Mouse (Mus musculus): Measurements from ENCODE around the gene Fndc8. TPM values are rescaled to one million over a fixed set of nuclear protein-coding genes. Genes with fewer than 3 reads are reported as not detected.

Fndc8 gene
- total and polyA plus RNA-seq, 3 experiments: 0.06 TPM; not detected in 2

- no peaks in the 10 kb centered on the region for H3K79me2 ChIP-seq (replicated peaks; ENCODE audit: control insufficient read depth, insufficient read depth, low read length)
- no peaks in the 10 kb centered on the region for H3K4me1 ChIP-seq (ENCODE audit: control insufficient read depth, insufficient read depth, low read length)
- WGBS: 2% methylated on average over 35 of the region's 36 CpGs
- H3K4me3 ChIP-seq: peak overlapping the region; percentile 89
- TF ChIP-seq CTCF (IDR thresholded peaks at IDR 0.05): no peak
- no peak for TF ChIP-seq POLR2A (IDR thresholded peaks at IDR 0.05; ENCODE audit: insufficient read depth, low read depth, low read length)
- TF ChIP-seq EP300 (IDR thresholded peaks at IDR 0.05; ENCODE audit: insufficient read depth, low read depth, low read length): no peak
- no peaks in the 10 kb centered on the region for H3K27me3 ChIP-seq (ENCODE audit: control insufficient read depth, insufficient read depth, low read length)
- H3K9ac ChIP-seq (ENCODE audit: low read depth, low read length): peak overlapping the region; percentile 93
- DNase-seq: peak; percentile 73 to 76
- H3K36me3 ChIP-seq (ENCODE audit: control insufficient read depth, insufficient read depth, low read length): no peaks in the 10 kb centered on the region; the same call in 1 of the 2 replicates
- intact Hi-C loops (cut with DNase I): loop anchor here (1.0 to 5.0 kb wide), 7 partner anchors 20 to 123 kb away; partner anchors contain the start of genes Cct6b, Lig3, Nle1 and Rad51d
- peak overlapping the region; percentile 87 for H3K27ac ChIP-seq
Observed at GRCm38 (mm10) chr11:82870173-82871030, 21.5 kb upstream of the Fndc8 start.

GRCm38 (mm10) chr11:82871031-82871446, 20.9 kb upstream of the Fndc8 start, which contains the start of gene Rffl:
Rffl (minus strand) TSS chr11:82871210.
- intact Hi-C loops (cut with DNase I): loop anchor here (1.0 to 5.0 kb wide), 7 partner anchors 19 to 124 kb away; partner anchors contain the start of genes Cct6b, Lig3, Nle1 and Rad51d
- Histone ChIP-seq H3K9ac (ENCODE audit: low read depth, low read length) (peak within 1 kb of the TSS; percentile 93), H3K79me2 (replicated peaks; ENCODE audit: control insufficient read depth, insufficient read depth, low read length) (no peaks in the 10 kb centered on the region), H3K36me3 (ENCODE audit: control insufficient read depth, insufficient read depth, low read length) (no peaks in the 10 kb centered on the region; the same call in 1 of the 2 replicates), H3K4me3 (peak within 1 kb of the TSS; percentile 89), H3K27ac (peak within 1 kb of the TSS; percentile 87), H3K27me3 (ENCODE audit: control insufficient read depth, insufficient read depth, low read length) (no peaks in the 10 kb centered on the region), H3K4me1 (ENCODE audit: control insufficient read depth, insufficient read depth, low read length) (no peaks in the 10 kb centered on the region)
- peak; percentile 93 to 96 for DNase-seq
- WGBS: under 1% methylated on average over 43 of the region's 43 CpGs
- TF ChIP-seq EP300 (IDR thresholded peaks at IDR 0.05; ENCODE audit: insufficient read depth, low read depth, low read length) (0 out of 2 replicates have a peak, but pooled peaks have one; percentile 40), POLR2A (IDR thresholded peaks at IDR 0.05; ENCODE audit: insufficient read depth, low read depth, low read length) (no peak), CTCF (IDR thresholded peaks at IDR 0.05) (peak; percentile 75)

GRCm38 (mm10) chr11:82874924-82875323, 17.0 kb upstream of the Fndc8 start:
- intact Hi-C loops (cut with DNase I): loop anchor here (5.0 kb wide), 2 partner anchors 38 to 128 kb away; no protein-coding TSS in a partner anchor

GRCm38 (mm10) chr11:82875631-82876030, 16.3 kb upstream of the Fndc8 start:
- Histone ChIP-seq H3K36me3 (ENCODE audit: control insufficient read depth, insufficient read depth, low read length) (no peaks in the 10 kb centered on the region), H3K4me3 (no peak overlapping the region), H3K4me1 (ENCODE audit: control insufficient read depth, insufficient read depth, low read length) (no peaks in the 10 kb centered on the region), H3K27ac (no peak overlapping the region), H3K79me2 (replicated peaks; ENCODE audit: control insufficient read depth, insufficient read depth, low read length) (no peaks in the 10 kb centered on the region), H3K27me3 (ENCODE audit: control insufficient read depth, insufficient read depth, low read length) (no peaks in the 10 kb centered on the region), H3K9ac (ENCODE audit: low read depth, low read length) (no peak overlapping the region)
- 90% methylated on average over 5 of the region's 5 CpGs for WGBS
- intact Hi-C loops (cut with DNase I): no loop called here
- DNase-seq: no peak
- TF ChIP-seq CTCF (IDR thresholded peaks at IDR 0.05) (no peak), EP300 (IDR thresholded peaks at IDR 0.05; ENCODE audit: insufficient read depth, low read depth, low read length) (no peak), POLR2A (IDR thresholded peaks at IDR 0.05; ENCODE audit: insufficient read depth, low read depth, low read length) (no peak)

More at GRCm38 (mm10) chr11:82874924-82875323, 17.0 kb upstream of the Fndc8 start:
- H3K27me3 ChIP-seq (ENCODE audit: control insufficient read depth, insufficient read depth, low read length): no peaks in the 10 kb centered on the region
- H3K79me2 ChIP-seq (replicated peaks; ENCODE audit: control insufficient read depth, insufficient read depth, low read length): no peaks in the 10 kb centered on the region
- H3K4me1 ChIP-seq (ENCODE audit: control insufficient read depth, insufficient read depth, low read length): no peaks in the 10 kb centered on the region
- TF ChIP-seq CTCF (IDR thresholded peaks at IDR 0.05) (no peak), EP300 (IDR thresholded peaks at IDR 0.05; ENCODE audit: insufficient read depth, low read depth, low read length) (no peak), POLR2A (IDR thresholded peaks at IDR 0.05; ENCODE audit: insufficient read depth, low read depth, low read length) (no peak)
- no peaks in the 10 kb centered on the region for H3K36me3 ChIP-seq (ENCODE audit: control insufficient read depth, insufficient read depth, low read length)
- 23% methylated on average over 5 of the region's 5 CpGs for WGBS
- H3K27ac ChIP-seq: no peak overlapping the region
- no peak overlapping the region for H3K9ac ChIP-seq (ENCODE audit: low read depth, low read length)
- H3K4me3 ChIP-seq: no peak overlapping the region
- DNase-seq: no peak

GRCm38 (mm10) chr11:82877726-82878344, 14.1 kb upstream of the Fndc8 start:
- DNase-seq: no peak
- intact Hi-C loops (cut with DNase I): no loop called here

More at GRCm38 (mm10) chr11:82877726-82878344, 14.1 kb upstream of the Fndc8 start:
- Histone ChIP-seq H3K4me1 (ENCODE audit: control insufficient read depth, insufficient read depth, low read length) (no peaks in the 10 kb centered on the region), H3K9ac (ENCODE audit: low read depth, low read length) (no peak overlapping the region), H3K27me3 (ENCODE audit: control insufficient read depth, insufficient read depth, low read length) (no peaks in the 10 kb centered on the region), H3K27ac (no peak overlapping the region), H3K79me2 (replicated peaks; ENCODE audit: control insufficient read depth, insufficient read depth, low read length) (no peaks in the 10 kb centered on the region), H3K4me3 (no peak overlapping the region), H3K36me3 (ENCODE audit: control insufficient read depth, insufficient read depth, low read length) (no peaks in the 10 kb centered on the region)
- TF ChIP-seq POLR2A (IDR thresholded peaks at IDR 0.05; ENCODE audit: insufficient read depth, low read depth, low read length): no peak
- TF ChIP-seq CTCF (IDR thresholded peaks at IDR 0.05): no peak
- TF ChIP-seq EP300 (IDR thresholded peaks at IDR 0.05; ENCODE audit: insufficient read depth, low read depth, low read length): no peak
- WGBS: 89% methylated on average over 7 of the region's 7 CpGs
